Mouse (Mus musculus): ENCODE results near the gene Ccdc97.

The Ccdc97 gene

DNA sequence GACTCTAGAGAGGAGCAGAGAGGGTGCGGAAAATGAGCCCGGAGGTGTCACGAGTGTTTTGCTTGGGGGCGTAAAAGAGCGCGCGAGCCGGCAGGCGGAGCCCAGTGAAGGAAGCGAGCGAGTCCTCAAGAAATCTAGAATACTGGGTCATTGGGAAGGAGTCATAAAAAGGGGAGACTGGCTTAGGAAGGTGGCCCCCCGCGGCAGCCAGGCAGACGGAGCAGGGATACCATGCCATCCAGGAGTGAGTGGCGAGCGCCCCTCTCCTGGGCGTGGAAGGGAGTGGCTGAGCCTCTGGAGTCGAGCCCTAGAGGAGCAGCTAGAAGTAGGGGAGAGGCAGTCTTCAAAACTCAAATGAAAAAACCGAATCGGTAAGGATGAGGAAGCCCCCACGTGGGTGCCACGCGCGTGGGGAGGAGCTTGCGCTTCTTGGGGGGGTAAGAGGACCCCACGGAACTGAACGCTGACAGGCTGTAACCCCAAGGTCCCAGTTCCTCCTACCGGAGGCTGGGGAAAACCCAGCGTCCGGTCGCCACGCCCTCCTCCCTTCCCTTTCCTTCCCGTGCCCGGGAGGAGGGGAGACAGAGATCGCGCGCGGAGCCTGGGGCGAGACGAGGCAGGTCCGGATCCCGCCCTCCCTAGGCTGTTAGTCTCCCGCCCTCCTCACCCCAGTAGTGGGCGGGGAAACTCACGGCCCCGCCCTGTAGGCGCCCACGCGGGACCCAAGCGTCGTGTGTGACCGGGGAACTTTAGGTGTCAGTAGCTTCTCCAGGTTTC lies 29.9 kb downstream of the Ccdc97 start:
- DNase-seq (ENCODE audit: low spot score in 2 of 2), result no peak

DNA sequence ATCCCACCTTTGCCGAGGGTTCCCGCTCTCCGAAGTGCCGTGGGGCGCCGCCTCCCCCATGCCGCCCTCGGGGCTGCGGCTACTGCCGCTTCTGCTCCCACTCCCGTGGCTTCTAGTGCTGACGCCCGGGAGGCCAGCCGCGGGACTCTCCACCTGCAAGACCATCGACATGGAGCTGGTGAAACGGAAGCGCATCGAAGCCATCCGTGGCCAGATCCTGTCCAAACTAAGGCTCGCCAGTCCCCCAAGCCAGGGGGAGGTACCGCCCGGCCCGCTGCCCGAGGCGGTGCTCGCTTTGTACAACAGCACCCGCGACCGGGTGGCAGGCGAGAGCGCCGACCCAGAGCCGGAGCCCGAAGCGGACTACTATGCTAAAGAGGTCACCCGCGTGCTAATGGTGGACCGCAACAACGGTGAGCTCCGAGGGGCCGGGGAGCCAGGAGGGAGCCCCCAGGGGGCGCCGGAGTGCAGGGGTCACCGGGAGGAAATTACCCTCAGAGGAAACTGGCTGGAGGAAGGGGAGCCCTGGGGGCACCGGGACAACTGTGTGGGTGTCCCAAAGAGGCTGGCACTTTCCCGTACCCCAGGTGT lies 31.0 kb downstream of the Ccdc97 start:
- DNase-seq (ENCODE audit: low spot score in 2 of 2), result no peak

DNA sequence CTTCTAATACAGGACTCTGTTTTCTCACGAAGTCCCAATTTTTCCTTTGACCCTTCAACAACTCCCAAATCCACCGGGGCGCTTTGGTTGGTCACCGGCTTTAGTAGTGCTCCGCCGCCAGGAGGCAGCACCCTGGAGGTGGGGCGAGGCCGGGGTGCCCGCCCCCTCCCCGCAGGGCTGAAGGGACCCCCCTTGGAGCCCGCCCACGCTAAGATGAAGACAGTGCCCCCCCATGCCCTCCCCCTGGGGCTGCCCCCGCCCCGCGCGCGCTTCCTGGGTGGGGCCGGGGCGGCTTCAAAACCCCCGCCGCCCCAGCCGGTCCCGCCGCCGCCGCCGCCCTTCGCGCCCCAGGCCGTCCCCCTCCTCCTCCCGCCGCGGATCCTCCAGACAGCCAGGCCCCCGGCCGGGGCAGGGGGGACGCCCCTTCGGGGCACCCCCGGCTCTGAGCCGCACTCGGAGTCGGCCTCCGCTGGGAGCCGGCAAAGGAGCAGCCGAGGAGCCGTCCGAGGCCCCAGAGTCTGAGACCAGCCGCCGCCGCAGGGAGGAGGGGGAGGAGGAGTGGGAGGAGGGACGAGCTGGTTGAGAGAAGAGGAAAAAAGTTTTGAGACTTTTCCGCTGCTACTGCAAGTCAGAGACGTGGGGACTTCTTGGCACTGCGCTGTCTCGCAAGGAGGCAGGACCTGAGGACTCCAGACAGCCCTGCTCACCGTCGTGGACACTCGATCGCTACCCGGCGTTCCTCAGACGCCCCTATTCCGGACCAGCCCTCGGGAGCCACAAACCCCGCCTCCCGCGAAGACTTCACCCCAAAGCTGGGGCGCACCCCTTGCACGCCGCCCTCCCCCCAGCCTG lies 32.0 kb downstream of the Ccdc97 start, which contains the start of gene Tgfb1:
Tgfb1 (plus strand) TSS at position 323 of the 852 bp plus-strand sequence.
- DNase-seq (ENCODE audit: low spot score in 2 of 2), result no peak

DNA sequence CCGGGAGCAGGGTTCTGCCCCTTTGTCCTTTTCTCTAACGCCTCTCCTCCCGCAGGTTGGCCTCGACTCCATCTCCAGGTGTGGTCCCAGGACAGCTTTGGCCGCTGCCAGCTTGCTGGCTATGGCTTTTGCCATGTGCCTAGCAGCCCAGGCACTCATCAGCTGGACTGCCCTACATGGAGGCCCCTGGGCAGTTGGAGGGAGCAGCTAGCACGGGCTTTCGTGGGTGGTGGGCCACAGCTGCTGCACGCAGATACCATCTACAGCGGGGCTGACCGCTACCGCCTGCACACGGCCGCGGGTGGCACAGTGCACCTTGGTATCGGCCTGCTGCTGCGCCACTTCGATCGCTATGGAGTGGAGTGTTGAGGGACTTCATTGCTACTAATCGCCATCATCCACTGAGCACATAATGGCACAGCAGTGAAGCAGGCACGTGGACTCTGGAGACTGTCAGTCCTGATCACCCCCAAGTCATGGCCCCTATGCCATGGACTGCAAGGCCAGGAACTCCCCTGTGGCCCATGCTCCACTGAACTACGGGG lies 32.9 kb downstream of the Ccdc97 start:
- no peak for DNase-seq (ENCODE audit: low spot score in 2 of 2)

GRCm38 (mm10) chr7:25684659-25685058 lies 34.2 kb downstream of the Ccdc97 start:
- DNase-seq (ENCODE audit: low spot score in 2 of 2), result no peak

DNA sequence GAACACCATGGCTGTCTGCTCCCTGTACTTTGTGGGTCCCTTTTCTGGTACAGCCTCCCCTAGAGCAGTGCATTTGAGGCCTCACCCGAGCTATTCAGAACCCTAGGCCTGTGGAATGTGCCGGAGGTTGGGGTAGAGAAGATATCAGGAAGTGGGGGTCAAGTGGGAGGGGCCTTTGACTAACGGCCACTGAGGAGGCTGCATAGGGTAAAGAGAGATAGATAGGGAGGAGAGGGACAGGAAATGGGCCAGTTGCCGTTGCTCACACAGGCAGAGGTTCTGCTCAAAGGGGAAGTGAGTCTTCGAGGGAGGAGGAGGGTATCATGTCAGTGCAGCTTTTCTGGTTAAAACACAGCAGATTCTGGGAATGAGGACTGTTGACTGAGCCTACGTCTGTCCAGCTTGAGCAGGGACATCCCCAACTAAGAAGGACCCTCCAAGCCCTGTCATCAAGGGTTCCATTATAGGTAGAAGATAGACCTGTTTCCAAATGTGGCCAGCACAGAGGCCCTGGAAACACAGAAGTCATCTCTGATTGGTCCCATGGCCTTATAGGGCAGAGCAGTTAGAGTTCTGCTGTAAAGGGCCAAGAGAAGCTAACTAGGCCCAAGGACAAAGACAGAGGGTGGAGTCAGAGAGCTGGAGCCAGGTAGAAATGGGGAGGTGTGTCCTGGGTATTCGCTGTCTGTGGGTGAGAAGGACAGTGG lies 35.3 kb downstream of the Ccdc97 start:
- DNase-seq (ENCODE audit: low spot score in 2 of 2), result no peak

DNA sequence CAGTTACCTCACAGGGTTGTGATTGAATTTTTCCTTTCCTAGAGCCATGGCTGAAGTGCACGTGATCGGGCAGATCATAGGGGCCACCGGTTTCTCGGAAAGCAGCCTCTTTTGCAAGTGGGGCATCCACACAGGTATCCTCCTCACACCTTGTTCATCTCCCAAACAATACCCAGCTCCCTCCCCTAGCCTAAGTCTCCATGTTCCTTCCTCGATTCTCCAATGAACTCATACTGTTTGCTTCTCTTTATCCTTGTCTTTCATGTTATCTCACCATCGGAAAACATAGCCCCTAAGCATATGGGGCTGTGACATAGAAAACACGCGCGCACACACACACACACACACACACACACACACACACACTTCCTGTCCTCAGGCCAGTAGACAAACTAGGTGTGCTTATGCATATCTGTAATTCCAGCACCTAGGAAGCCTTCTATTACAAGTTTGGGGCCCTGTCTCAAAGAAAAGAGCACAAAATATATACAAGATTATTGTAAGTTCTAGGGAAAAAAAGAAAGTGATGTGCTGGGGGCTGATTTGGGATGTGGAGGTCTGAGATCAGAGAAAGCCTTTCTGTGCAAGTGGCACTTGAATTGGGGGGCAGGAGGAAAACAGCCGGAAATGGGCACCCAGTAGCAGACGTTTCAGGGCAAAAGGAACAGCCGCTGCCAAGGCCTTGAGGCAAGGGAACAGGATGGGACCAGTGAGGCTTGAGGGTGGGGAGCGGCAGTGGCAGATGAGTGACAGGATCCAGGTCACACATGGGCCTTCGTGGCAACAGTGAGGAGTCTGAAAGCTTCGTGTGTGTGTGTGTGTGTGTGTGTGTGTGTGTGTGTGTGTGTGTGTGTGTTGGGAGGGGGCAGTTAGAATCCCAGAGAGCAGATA lies 37.3 kb downstream of the Ccdc97 start:
- no peak for DNase-seq (ENCODE audit: low spot score in 2 of 2)

DNA sequence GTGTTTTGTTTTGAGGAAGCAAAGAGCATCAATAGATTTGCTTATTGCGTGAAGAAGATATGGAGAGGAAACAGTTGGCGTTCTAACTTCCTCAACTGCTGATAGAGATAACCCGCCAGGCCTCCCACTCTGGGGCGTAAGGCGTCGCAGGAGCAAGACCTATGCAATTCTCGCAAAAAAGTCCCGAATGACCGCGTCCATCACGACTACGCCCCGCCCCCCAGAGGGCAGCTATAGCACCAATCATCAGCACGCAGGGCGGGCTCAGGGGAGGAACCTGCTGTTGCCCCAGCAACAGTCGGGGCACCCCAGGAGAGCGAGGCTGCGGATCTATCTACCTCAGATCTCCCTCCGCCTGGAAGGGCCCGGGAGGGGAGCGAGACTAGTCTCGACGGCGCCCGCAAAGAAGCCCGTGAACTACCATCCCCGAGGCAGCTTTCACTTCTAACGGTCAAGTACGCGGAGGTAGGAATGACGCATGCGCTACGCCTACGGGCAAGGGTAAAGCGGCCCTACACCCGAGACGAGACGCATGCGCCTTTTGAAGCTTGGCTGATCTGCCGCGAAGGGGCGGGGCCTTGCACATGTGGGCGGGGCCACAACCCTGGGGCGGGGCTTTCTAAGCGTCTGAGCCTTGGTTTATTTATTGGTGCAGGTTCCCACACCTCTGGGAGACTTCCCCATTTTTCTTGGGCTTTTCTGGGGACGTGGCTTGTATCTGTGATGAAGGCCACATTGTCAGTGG lies 38.2 kb downstream of the Ccdc97 start, which contains the start of gene B9d2:
B9d2 (plus strand) TSS at position 267 of the 745 bp plus-strand sequence.
- peak; percentile 92 to 97 for DNase-seq (ENCODE audit: low spot score in 2 of 2)

GRCm38 (mm10) chr7:25679971-25680370 lies 38.9 kb downstream of the Ccdc97 start:
- DNase-seq (ENCODE audit: low spot score in 2 of 2), result no peak

DNA sequence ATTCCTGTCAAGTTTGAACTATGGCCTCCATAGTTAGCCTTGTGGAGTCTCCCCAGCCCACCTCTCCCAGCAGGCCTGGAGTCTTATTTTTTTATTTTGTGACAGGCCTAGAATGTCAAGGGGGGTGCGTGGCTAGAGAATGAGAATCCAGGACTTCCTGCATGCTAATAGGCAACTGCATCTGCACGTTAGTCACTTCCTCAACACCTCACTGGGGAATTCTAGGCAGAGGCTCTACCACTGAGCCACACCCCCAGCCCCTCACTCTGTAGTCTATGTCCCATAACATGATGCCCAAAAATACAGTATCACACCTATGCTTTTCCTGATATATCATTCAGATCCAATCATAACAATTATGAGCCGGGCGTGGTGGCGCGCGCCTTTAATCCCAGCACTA lies 41.9 kb downstream of the Ccdc97 start:
- DNase-seq (ENCODE audit: low spot score in 2 of 2), result no peak

GRCm38 (mm10) chr7:25676085-25676781 lies 42.7 kb downstream of the Ccdc97 start:
- peak; percentile 92 to 94 for DNase-seq (ENCODE audit: low spot score in 2 of 2)

DNA sequence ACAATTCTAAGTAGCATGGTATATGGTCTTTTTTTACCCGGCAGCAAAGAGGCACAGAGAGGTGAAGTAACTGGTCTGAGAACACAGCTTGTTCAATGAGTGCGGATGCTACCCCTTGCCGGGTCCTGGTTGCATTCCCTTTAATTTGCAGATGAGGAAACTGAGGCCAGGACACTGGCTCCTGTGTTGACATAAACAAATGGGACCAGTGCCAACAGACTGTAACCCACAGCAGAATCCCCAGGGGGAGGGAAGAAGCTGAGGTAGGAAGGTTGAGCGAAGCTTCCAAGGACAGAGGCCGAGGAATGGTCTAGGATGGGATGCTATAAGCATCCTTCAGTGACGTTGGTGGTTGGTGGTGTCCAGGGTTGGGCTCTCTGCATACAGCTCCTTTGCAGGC lies 43.5 kb downstream of the Ccdc97 start:
- no peak for DNase-seq (ENCODE audit: low spot score in 2 of 2)

DNA sequence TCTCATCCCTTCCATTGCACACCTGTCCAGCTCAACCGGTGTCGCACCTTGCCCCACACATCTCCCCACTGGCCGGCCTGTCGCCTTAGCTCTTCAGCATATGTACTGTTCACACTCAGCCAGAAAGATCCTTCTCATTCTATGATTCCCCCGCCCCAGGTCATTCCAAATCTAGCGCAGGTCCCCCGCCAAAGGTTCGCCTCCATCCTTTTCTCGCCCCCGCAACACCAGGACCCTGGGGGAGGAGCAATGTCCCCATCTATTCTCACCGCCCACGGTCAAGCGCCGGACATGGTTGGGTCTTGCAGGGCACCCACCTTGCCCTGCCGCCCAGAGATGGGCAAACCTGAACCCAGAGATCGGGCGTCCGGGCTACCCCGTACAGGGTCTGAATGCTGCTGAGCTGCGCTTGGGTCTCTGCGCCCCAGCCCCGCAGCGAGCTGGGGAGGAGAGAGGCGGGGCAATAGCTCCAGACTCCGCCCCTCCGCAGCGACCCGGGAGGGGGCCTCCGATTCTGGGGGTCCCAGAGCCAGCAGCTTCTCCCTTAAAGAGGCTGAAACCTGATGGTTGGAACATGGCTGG lies 44.1 kb downstream of the Ccdc97 start, which contains the start of gene Tmem91:
Tmem91 (minus strand) TSS at position 448 of the 582 bp plus-strand sequence.
- DNase-seq (ENCODE audit: low spot score in 2 of 2), result no peak

DNA sequence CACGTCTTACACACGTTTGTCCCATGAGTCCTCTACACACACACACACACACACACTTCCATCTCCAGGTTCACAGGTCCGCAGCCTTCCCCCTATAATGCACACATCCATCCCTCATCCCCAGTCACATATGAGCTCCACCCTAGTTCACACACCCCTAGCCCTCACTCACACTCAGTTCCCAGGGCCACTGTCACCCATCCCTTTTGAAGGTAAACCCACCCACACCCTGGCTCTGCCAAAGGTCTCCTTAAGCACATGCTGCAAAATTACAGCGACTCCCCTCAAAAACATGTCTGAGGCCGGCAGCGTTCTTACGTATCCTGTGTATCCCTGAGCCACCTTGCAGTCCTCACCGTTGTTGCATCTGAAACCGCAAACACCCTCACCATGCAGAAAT lies 44.6 kb downstream of the Ccdc97 start:
- DNase-seq (ENCODE audit: low spot score in 2 of 2), result no peak

DNA sequence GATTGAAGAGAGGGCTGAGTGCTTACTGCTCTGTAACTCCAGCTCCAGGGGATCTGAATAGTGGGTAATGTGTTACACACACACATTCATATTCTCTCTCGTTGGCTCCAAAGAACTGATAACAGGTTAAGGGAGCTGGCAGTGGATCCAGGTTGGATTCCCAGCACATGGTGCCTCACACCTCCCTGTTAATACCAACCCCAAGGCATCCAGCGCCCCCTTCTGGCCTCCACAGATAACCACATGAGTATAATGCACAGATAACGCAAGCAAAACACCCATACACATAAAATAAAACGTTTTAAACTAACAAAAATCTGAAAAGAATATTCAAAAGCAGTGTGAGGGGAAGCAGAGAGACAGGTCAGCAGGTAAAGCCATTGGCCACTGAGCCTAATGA lies 46.4 kb downstream of the Ccdc97 start:
- DNase-seq (ENCODE audit: low spot score in 2 of 2), result no peak

- DNase-seq (ENCODE audit: low spot score in 2 of 2), result no peak
These were observed 47.2 kb downstream of the Ccdc97 start for GRCm38 (mm10) chr7:25671686-25672085.

- no peak for DNase-seq (ENCODE audit: low spot score in 2 of 2)
These were observed 48.8 kb downstream of the Ccdc97 start for GRCm38 (mm10) chr7:25670096-25670495.

- no peak for DNase-seq (ENCODE audit: low spot score in 2 of 2)
These were observed 49.3 kb downstream of the Ccdc97 start for GRCm38 (mm10) chr7:25669631-25670030.

- no peak for DNase-seq (ENCODE audit: low spot score in 2 of 2)
These were observed 49.7 kb downstream of the Ccdc97 start for GRCm38 (mm10) chr7:25669158-25669557.

Measured in right cerebral cortex, adult 2 months (tissue).